Mouse (Mus musculus) adrenal gland, postnatal 0 days (tissue): Measurements from ENCODE around the gene Paf1. TPM values are rescaled to one million over a fixed set of nuclear protein-coding genes. Genes with fewer than 3 reads are reported as not detected.

Experiments
- polyA plus RNA-seq: library from polyadenylated mRNA; unstranded; fragments of >200 nt; fragmentation: Nextera tagmentation; extraction: Ambion mirVana; gene quantifications from 2 replicates; pipeline ENCODE4 v1.2.1, GENCODE M21; 2015

Gene Paf1
- 44.0 and 59.0 TPM in 2 replicates for polyA plus RNA-seq

DNA sequence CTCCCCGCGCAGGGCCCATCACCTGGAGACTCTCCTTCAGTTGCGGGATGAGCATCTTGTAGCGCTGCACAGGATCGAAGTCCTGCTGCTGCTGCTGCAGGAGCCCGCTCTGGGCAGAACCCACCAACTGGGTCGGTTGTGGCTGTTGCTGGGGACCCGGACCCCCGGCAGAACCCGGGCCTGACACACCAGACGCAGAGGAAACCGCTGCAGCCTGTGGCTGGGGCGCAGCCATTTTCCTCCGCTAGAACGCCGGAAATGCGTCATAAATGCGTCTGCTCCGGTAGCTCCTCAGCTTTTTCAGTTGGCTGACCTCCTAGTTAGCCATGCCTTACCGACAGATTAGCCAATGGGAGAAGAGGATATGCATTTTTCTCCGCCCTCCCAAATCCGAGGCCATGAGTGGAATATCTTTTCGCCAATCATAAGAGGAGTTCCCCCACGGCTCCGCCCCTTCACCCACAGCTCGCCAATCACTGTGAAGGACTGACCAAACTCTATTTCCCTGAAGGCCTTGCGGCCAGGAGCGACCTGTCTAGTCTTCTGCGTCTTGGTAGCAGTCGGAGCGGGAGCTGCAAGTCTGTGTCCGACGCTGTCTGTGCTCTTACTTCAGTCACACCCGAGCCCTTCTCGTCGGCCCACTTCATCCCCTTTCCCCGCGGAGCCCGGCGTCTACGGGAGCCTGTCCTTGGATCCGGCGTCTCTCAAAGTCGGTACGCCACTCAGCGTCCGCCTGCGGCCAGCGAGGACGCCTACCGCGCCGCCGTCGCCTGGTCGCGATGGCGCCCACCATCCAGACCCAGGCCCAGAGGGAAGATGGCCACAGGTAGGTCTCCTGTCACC lies at the start of gene Paf1, which contains the start of gene Med29:
Gene Paf1, plus strand, starts transcription at position 523 of the 843 bp plus-strand sequence.
Gene Med29, minus strand, starts transcription at position 280 of the 843 bp plus-strand sequence.

GRCm38 (mm10) chr7:28350155-28350883 lies 42.4 kb upstream of the Paf1 start, which contains the start of gene Rps16:
Gene Rps16, plus strand, starts transcription at chr7:28350652.

GRCm38 (mm10) chr7:28372251-28373108 lies 20.3 kb upstream of the Paf1 start, which contains the start of gene Plekhg2:
Gene Plekhg2, minus strand, starts transcription at chr7:28372599.

DNA sequence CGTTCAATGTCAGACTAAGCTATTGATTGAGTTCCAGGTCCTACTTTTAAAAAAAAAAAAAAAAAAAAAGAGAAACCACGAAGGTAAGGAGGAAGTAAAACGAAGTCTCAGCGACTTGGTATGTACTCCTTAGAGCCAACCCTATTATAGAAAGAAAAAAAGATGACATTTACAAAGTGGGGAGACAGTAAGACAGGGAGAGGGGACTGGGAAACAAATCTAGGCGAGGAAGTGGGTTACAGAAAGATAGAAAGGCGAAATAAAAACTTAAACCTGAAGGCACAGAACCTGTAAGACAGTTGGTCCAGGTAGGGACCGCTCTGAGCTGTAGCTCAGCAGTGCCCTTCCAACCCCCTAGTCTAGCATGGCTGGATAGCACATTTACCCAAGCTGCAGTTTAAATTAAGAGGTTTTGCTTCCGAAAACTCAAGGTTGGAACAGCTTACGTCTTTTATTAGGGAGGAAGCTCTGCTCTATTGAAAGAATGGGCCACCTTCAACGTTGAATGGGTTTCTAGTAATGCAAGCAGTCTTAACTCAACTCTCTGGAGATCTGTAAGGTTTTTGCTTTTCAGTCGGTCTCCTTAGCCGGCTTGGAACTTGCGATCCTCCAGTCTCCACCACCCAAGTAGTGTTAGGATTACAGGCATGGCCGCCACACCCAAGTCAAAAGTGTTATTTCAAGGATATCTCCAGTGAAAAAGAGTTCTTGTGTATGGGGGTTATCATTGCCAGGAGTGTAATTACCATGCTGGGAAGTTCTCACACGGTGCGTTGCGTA lies 12.3 kb upstream of the Paf1 start, which contains the start of gene Zfp36:
Gene Zfp36, minus strand, starts transcription at position 17 of the 780 bp plus-strand sequence.

GRCm38 (mm10) chr7:28436932-28437570 lies 44.3 kb downstream of the Paf1 start, which contains the start of gene Gmfg:
Gene Gmfg, plus strand, starts transcription at chr7:28437447.

Other genes starting within 250 kb of the Paf1 start
- 48.1 and 65.3 TPM in 2 replicates for gene Fbl, start 223.2 kb upstream of the Paf1 start, polyA plus RNA-seq
- 13.1 and 17.8 TPM in 2 replicates for gene Dyrk1b, start 213.5 kb upstream of the Paf1 start, polyA plus RNA-seq
- 20.3 and 22.3 TPM in 2 replicates for gene Eid2, start 125.1 kb upstream of the Paf1 start, polyA plus RNA-seq
- 15.7 and 23.4 TPM in 2 replicates for gene Eid2b, start 115.2 kb upstream of the Paf1 start, polyA plus RNA-seq
- gene Selenov, start 101.8 kb upstream of the Paf1 start, polyA plus RNA-seq, result 1.5 and 1.7 TPM in 2 replicates
- 1.5 and 2.0 TPM in 2 replicates for gene Dll3, start 90.7 kb upstream of the Paf1 start, polyA plus RNA-seq
- 84.5 and 101 TPM in 2 replicates for gene Timm50, start 80.9 kb upstream of the Paf1 start, polyA plus RNA-seq
- 40.1 and 64.1 TPM in 2 replicates for gene Supt5, start 54.2 kb upstream of the Paf1 start, polyA plus RNA-seq
- gene Rps16, start 42.3 kb upstream of the Paf1 start, polyA plus RNA-seq, result 936 and 1,000 TPM in 2 replicates
- 14.1 and 19.6 TPM in 2 replicates for gene Plekhg2, start 20.4 kb upstream of the Paf1 start, polyA plus RNA-seq
- gene Zfp36, start 12.7 kb upstream of the Paf1 start, polyA plus RNA-seq, result 12.1 and 14.2 TPM in 2 replicates
- 45.3 and 51.7 TPM in 2 replicates for gene Med29, start 243 bp upstream of the Paf1 start, polyA plus RNA-seq
- 44.1 and 59.3 TPM in 2 replicates for gene Gmfg, start 44.5 kb downstream of the Paf1 start, polyA plus RNA-seq
- gene Lrfn1, start 59.0 kb downstream of the Paf1 start, polyA plus RNA-seq, result 3.4 and 5.3 TPM in 2 replicates
- gene Ifnl2, start 117.5 kb downstream of the Paf1 start, polyA plus RNA-seq, result not detected in 2 replicates
- gene Ifnl3, start 129.9 kb downstream of the Paf1 start, polyA plus RNA-seq, result not detected in 2 replicates
- 0.26 and 0.57 TPM in 2 replicates for gene Sycn, start 147.9 kb downstream of the Paf1 start, polyA plus RNA-seq
- gene Nccrp1, start 154.3 kb downstream of the Paf1 start, polyA plus RNA-seq, result 0.13 TPM in 1 of 2 replicates, not detected in the other
- 17.9 and 20.9 TPM in 2 replicates for gene Samd4b, start 205.2 kb downstream of the Paf1 start, polyA plus RNA-seq
- gene Pak4, start 205.2 kb downstream of the Paf1 start, polyA plus RNA-seq, result 12.7 and 20.0 TPM in 2 replicates
- gene Acp7, start 238.4 kb downstream of the Paf1 start, polyA plus RNA-seq, result 0.17 TPM in 1 of 2 replicates, not detected in the other